Mouse (Mus musculus) intestine, postnatal 0 days (tissue): ENCODE measurements around the gene Pde6c. TPM values are rescaled to one million over a fixed set of nuclear protein-coding genes. Genes with fewer than 3 reads are reported as not detected.

Experiments
- ATAC-seq: fragments of 200-750 bp; cut with Nextera tagmentation; 2 replicates; pipeline ENCODE4 v1.8.0; 2017; ENCODE audit warnings: mild to moderate bottlenecking, moderate TSS enrichment, moderate library complexity
- H3K27ac ChIP-seq: fragments of 300-500 bp; sonication (generic); 2 replicates; pipeline ENCODE4 v1.5.1; 2014; ENCODE audit warnings: mild to moderate bottlenecking, low read depth, low read length, moderate library complexity
- H3K27me3 ChIP-seq: fragments of 300-500 bp; sonication (generic); replicated peaks from 2 replicates; pipeline ENCODE4 v1.6.1; 2014; ENCODE audit warnings: low read length, mixed read lengths; ENCODE audit not compliant: control insufficient read depth, insufficient read depth
- H3K36me3 ChIP-seq: fragments of 300-500 bp; sonication (generic); 2 replicates; pipeline ENCODE4 v1.6.1; 2014; ENCODE audit warnings: mild to moderate bottlenecking, moderate library complexity; ENCODE audit not compliant: control insufficient read depth, insufficient read depth
- H3K4me1 ChIP-seq: fragments of 300-500 bp; sonication (generic); replicated peaks from 2 replicates; pipeline ENCODE4 v1.6.1; 2014; ENCODE audit warnings: antibody characterized with exemption, low read length, mixed read lengths; ENCODE audit not compliant: control insufficient read depth, insufficient read depth
- H3K4me2 ChIP-seq: fragments of 300-500 bp; sonication (generic); replicated peaks from 2 replicates; pipeline ENCODE4 v1.6.1; 2014; ENCODE audit warnings: low read depth, mild to moderate bottlenecking, moderate library complexity
- H3K4me3 ChIP-seq: fragments of 300-500 bp; sonication (generic); 2 replicates; pipeline ENCODE4 v1.5.1; 2014; ENCODE audit warnings: low read depth, low read length
- H3K9ac ChIP-seq: fragments of 300-500 bp; sonication (generic); 2 replicates; pipeline ENCODE4 v1.6.1; 2014; ENCODE audit warnings: mild to moderate bottlenecking, low read depth, low read length
- H3K9me3 ChIP-seq: fragments of 300-500 bp; sonication (generic); 2 replicates; pipeline ENCODE4 v1.6.1; 2016; ENCODE audit warnings: mixed run types; ENCODE audit not compliant: control insufficient read depth
- CTCF ChIP-seq: sonication (generic); IDR thresholded peaks from 2 replicates; pipeline ENCODE4 v1.5.1; 2016; ENCODE audit warnings: low read depth, mild to moderate bottlenecking, control low read depth, antibody characterized with exemption, moderate library complexity
- WGBS: fragments of 180-500 bp; shearing (Covaris S2); extraction: QIAGEN DNeasy Blood & Tissue Kit; methylation state at CpG from one replicate; pipeline ENCODE4 v1.1.7; 2014; 5-methylcytosine and 5-hydroxymethylcytosine counted together
- polyA plus RNA-seq: library from polyadenylated mRNA; unstranded; fragments of >200 nt; fragmentation: Nextera tagmentation; extraction: Ambion mirVana; gene quantifications from 2 replicates; pipeline ENCODE4 v1.2.1, GENCODE M21; 2015

Pde6c gene
- 0.25 and 0.60 TPM in 2 replicates for polyA plus RNA-seq

DNA sequence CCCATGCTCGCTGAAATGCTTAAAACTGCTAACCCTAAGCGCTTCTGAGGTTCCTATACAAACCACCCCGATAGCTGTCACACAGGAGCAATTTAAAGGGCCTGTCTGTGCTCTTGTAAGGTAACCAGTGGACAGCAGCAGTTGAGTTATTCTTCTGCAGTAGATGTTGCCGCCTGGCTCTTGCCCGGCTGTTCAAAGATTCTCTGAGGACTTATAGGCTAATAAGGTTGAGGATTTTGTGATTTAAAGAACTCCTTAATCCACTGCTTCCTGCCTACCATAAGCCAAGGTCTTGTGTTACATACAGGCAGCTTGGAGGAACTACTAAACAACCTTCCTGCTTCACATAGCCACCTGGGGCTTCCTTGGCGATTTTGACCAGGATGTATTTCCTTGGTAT is at the start of gene Pde6c:
Gene Pde6c, plus strand, starts transcription at position 301 of the 400 bp plus-strand sequence.
- H3K4me3 ChIP-seq, result no peak within 1 kb of the TSS
- no peaks in the 10 kb centered on the region for H3K9me3 ChIP-seq
- ATAC-seq, result no peak
- 85% methylated on average over 6 of the region's 6 CpGs for WGBS
- no peak for TF ChIP-seq CTCF
- H3K4me1 ChIP-seq, result no peaks in the 10 kb centered on the region
- H3K9ac ChIP-seq, result no peak within 1 kb of the TSS
- H3K27ac ChIP-seq, result no peak within 1 kb of the TSS
- H3K27me3 ChIP-seq, result no peaks in the 10 kb centered on the region; the same call in 1 of the 2 replicates
- no peak within 1 kb of the TSS for H3K4me2 ChIP-seq
- no peaks in the 10 kb centered on the region for H3K36me3 ChIP-seq

DNA sequence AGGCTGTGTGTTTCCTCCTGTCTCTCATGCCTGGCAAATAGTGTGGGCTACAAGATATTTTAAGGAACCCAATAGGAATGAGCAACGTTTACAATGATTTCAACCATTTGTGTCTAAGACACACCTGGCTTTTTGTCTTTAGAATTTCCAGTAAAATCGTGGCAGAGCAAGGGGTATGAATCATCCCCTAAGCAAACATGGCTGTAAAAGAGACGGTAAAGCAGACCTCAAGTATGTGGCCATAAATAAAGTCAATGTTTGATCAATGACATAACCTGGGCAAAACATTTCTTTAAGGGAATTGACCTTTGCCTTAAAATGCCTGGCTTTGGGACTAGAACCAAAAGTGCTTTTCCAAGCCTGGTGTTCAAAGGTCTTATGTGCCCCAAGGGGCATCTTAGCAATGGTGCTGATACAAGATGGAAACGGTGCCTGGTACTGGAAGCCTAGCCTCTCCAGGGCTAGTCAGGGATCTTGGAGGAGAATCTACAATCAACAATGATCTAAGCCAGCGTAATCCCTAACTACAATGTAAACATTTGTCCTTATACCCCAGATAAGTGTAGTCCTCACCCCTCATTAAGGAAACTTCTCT is 49.6 kb upstream of the Pde6c start:
- no peak overlapping the region for H3K4me2 ChIP-seq
- no peaks in the 10 kb centered on the region for H3K4me1 ChIP-seq
- no peaks in the 10 kb centered on the region for H3K27me3 ChIP-seq
- 15% methylated on average over 5 of the region's 5 CpGs for WGBS
- TF ChIP-seq CTCF, result no peak
- H3K4me3 ChIP-seq, result no peak overlapping the region
- no peak overlapping the region for H3K27ac ChIP-seq
- no peaks in the 10 kb centered on the region for H3K36me3 ChIP-seq
- peak; percentile 75 for ATAC-seq
- H3K9me3 ChIP-seq, result no peaks in the 10 kb centered on the region
- H3K9ac ChIP-seq, result no peak overlapping the region

DNA sequence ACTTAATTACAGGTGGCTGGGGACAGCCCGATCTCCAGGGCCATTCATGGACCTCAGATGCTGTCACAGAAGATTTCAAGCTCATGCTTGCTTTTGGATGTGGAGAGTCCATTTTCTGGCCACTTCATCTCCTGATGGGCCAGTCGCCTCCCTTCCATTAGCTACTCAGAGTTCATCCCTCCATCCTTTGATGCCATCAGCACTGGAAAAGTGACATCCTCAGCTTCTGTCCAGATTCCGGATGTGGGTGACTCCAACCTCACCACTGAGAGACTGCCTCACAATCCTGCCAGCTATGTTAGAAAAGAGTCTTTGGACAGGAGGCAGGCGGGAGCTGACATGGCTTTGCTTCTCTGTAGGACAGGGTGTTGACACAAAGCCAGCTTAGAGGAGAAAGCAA is 46.7 kb upstream of the Pde6c start:
- H3K4me3 ChIP-seq, result no peak overlapping the region
- no peaks in the 10 kb centered on the region for H3K27me3 ChIP-seq
- H3K36me3 ChIP-seq, result no peaks in the 10 kb centered on the region
- no peak for ATAC-seq
- no peak overlapping the region for H3K27ac ChIP-seq
- no peak for TF ChIP-seq CTCF
- H3K9ac ChIP-seq, result no peak overlapping the region
- no peaks in the 10 kb centered on the region for H3K9me3 ChIP-seq
- 93% methylated on average over 4 of the region's 4 CpGs for WGBS
- H3K4me2 ChIP-seq, result no peak overlapping the region
- H3K4me1 ChIP-seq, result no peaks in the 10 kb centered on the region

DNA sequence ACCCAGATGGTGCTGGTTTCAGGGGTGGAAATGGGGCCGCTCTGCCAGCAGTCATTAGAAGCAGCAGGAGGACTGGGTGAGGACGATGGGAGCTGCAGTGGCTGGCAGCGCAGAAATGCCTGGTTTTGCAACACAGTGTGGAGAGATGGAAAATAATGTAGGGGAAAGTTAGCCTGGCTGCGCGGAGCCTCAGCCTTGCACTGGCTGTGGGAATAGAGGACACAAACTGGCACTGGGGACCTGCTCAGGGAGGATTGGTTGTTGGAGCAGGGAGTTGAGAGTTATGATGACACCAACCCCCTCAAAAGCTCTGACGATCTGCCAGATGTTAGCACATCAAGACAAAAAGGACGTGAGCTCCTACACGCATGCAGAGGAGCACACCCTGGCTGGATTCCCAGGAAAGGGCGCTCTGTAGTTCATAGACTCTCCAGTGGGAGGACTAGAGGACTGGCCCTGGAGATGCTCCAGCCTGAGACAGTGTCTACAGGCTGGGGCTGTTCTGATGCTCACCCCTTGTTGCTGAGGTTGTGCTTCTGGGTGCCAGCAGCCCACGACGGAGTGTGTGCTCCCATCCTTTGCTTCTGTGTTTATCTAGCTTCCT is 45.5 kb upstream of the Pde6c start:
- Histone ChIP-seq H3K9me3 (no peaks in the 10 kb centered on the region), H3K27me3 (no peaks in the 10 kb centered on the region), H3K9ac (no peak overlapping the region), H3K27ac (no peak overlapping the region), H3K36me3 (no peaks in the 10 kb centered on the region), H3K4me1 (0 out of 2 replicates have a peak, but pooled peaks cover 3% of the 10 kb centered on the region), H3K4me3 (no peak overlapping the region), H3K4me2 (no peak overlapping the region; the same call in 1 of the 2 replicates)
- TF ChIP-seq CTCF, result peak; percentile 88
- 46% methylated on average over 11 of the region's 11 CpGs for WGBS
- ATAC-seq, result peak; percentile 34; the same call in 1 of the 2 replicates

DNA sequence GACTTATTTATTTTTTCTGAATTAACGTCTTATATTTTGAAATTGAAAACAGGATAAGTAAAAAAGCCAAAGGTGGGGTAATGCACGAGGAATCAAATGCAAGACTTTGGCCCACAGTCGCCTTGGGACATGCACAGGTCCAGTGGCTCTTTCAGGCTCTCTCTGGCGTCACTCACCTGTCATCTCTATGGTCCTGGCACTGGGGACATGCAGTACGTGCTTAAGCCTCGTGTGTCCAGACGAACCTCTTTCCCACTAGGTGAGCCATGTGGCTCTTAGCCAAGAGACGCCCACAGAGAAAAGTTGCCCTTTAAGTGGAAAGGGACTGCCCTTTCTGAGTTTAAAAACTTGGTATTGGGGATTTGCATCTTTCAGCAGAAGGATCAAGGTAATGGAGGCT is 43.2 kb upstream of the Pde6c start:
- H3K4me3 ChIP-seq, result no peak overlapping the region
- 79% methylated on average over 8 of the region's 8 CpGs for WGBS
- H3K27ac ChIP-seq, result no peak overlapping the region
- H3K9me3 ChIP-seq, result no peaks in the 10 kb centered on the region
- no peak for TF ChIP-seq CTCF
- no peak overlapping the region for H3K4me2 ChIP-seq
- H3K36me3 ChIP-seq, result no peaks in the 10 kb centered on the region
- no peak for ATAC-seq
- no peak overlapping the region for H3K9ac ChIP-seq
- no peaks in the 10 kb centered on the region for H3K27me3 ChIP-seq
- H3K4me1 ChIP-seq, result 0 out of 2 replicates have a peak, but pooled peaks cover 3% of the 10 kb centered on the region

DNA sequence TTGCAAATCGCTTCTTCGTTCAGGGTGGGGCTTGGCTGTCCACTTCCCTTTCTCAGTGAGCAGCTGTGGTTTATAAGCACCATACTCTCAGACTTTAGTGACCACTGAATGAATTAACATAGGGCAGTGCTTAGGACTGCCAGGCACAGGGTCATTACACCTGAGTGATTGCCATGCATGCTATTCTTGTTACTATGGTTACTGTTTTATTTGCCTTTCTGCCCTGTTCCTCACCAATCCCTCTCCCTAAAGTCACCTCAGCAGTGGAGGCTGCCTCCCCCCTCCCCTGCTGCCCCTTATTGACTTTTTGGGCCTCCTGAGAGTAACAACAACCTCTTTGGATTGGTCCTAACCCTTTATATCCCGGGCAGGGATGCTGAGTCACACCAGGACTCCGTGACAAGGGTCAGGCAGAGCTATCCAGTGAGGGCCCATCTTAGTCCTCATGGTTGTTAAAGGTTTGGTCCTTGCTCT is 41.0 kb upstream of the Pde6c start:
- H3K4me2 ChIP-seq, result no peak overlapping the region
- no peak overlapping the region for H3K27ac ChIP-seq

More for the DNA sequence above, 41.0 kb upstream of the Pde6c start:
- H3K27me3 ChIP-seq, result 0 out of 2 replicates have a peak, but pooled peaks cover 4% of the 10 kb centered on the region
- H3K9ac ChIP-seq, result no peak overlapping the region
- no peaks in the 10 kb centered on the region for H3K36me3 ChIP-seq
- no peak overlapping the region for H3K4me3 ChIP-seq
- no peak for TF ChIP-seq CTCF
- peak; percentile 37; the same call in 1 of the 2 replicates for ATAC-seq
- 36% methylated on average over 4 of the region's 4 CpGs for WGBS
- no peaks in the 10 kb centered on the region for H3K9me3 ChIP-seq
- H3K4me1 ChIP-seq, result 0 out of 2 replicates have a peak, but pooled peaks cover 3% of the 10 kb centered on the region
